Mouse (Mus musculus): ENCODE measurements at regions not wholly inside any gene's neighbourhood (a gene's known extent, or its start where the extent isn't known, plus 50 kb on each side); places are given as distances from the start of the nearest gene placed in this dataset.

GRCm38 (mm10) chr1:152170583-152170982 is 80.7 kb upstream of the 1700025G04Rik start:
- DNase-seq (ENCODE audit: extremely low read depth, insufficient read length, low spot score), result no peak

- no peak for DNase-seq (ENCODE audit: extremely low read depth, insufficient read length, low spot score)
Measured at GRCm38 (mm10) chr1:152169508-152169907, 79.6 kb upstream of the 1700025G04Rik start.

- DNase-seq (ENCODE audit: extremely low read depth, insufficient read length, low spot score), result no peak
Measured at GRCm38 (mm10) chr1:152168284-152168683, 78.4 kb upstream of the 1700025G04Rik start.

GRCm38 (mm10) chr1:152167716-152168115 is 77.8 kb upstream of the 1700025G04Rik start:
- DNase-seq (ENCODE audit: extremely low read depth, insufficient read length, low spot score), result no peak

DNA sequence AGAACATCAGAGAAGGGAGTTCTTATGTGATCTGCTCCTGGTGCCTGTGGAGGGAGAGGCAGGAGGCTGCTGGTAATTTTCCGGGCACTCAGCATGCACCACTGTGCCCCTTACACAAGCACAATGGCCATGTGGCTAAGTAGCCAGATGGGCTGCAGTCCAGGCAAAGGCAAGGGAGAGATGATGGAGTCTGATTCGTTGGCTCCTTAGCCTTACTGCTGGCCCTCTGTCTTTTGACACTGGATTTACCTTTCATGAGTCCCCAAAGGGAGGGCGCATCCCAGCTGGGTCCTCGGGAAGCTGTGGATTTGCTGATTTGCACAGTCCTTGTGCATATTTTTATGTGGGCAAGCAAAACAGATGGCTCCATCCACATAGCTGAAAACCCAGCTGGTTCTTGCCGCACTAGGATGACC is 75.6 kb upstream of the 1700025G04Rik start:
- DNase-seq (ENCODE audit: extremely low read depth, insufficient read length, low spot score), result no peak

DNA sequence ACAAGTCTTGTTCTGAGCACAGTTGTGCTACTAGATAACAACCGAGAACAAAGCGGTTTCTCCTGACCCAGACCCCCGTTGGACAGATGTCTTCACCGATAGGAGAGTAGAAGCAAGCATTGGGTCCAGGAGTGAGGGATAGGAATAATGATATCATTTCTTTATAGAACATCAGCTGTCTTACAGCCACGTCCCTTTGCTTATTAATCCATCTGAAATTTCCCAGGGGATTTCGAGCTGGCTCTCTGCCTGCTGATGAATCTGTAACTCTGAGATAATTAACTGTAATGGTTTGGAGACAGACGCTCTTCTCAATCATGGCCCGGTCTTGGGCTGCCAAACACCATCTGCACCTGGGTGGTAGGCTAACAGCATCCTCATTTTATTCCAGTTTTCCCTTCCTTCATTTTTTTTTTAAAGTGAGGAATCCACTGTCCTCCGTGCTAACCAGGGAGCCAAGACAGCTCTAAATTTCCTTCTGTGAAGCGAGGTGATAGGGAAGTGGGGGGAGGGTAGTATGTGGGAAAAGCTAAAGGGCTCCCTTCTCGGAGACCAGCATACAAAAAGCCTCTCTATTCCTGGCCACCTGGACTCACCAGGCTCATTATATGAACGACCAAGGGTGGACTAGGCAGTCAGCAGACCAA is 75.0 kb upstream of the 1700025G04Rik start:
- DNase-seq (ENCODE audit: extremely low read depth, insufficient read length, low spot score), result no peak

GRCm38 (mm10) chr1:152164212-152164611 is 74.3 kb upstream of the 1700025G04Rik start:
- no peak for DNase-seq (ENCODE audit: extremely low read depth, insufficient read length, low spot score)

GRCm38 (mm10) chr1:152152474-152152873 is 62.5 kb upstream of the 1700025G04Rik start:
- DNase-seq (ENCODE audit: extremely low read depth, insufficient read length, low spot score), result no peak

DNA sequence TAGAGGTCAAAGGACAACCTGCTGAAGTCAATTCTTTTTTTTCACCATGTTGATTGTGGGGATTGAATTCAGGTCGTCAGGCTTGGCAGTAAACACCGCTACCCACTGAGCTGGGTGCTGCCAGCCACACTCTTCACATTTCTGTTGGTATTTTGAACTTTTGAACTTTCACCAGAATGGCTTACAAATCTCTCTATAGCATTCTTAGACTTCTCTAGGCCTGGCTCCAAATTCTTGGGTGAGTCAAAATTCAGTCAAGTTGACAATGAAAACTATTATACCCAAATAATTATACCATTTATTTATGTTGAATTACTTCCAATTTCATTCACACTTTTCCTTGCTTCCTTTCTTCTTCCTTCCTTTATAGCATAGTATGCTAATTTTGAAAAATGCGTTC is 58.8 kb upstream of the 1700025G04Rik start:
- no peak for DNase-seq (ENCODE audit: extremely low read depth, insufficient read length, low spot score)

DNA sequence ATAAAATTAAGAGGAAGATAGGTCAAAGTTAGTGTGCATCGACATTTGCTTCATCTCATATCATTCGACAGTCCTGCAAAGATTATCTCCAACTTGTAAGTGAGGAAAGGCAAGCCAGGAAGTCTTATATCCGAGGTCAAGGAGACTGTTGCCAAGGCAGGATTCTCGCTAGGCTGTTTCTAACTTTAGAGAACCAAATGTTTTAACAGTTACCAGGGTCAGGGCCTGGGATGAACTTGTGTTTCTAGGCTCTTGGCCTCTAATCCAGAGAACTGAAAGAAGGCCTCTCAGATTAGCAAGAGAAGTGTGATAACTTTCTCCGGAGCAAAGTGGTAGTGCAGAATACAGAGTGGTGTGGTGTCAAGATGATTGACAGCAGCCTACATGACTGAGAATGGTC is 50.2 kb upstream of the 1700025G04Rik start:
- no peak for DNase-seq (ENCODE audit: extremely low read depth, insufficient read length, low spot score)
